ENCODE assay signal across 24 mouse cellular contexts in genomic region chr8:64136593-64136992, GRCm38 (mm10).
DNase-seq lines count a peak whose midpoint lies in the region; ATAC-seq and TF ChIP-seq lines count a peak whose summit lies in the region.
"Had no signal": no experiment of that assay in that cellular context is flagged by ENCODE, and none has a peak within 500 bp of the region (broad histone marks: within the 10 kb centered on the region; RNA-seq: fewer than 3 reads in every experiment).

No protein-coding gene starts in this region.

- H3K36me3 ChIP-seq in forebrain, embryonic 12.5 days (replicated peaks), result no peaks in the 10 kb centered on the region
- H3K36me3 ChIP-seq in kidney, embryonic 16.5 days (ENCODE audit: insufficient read depth, low read length), result no peaks in the 10 kb centered on the region
- H3K36me3 ChIP-seq: embryonic facial prominence, embryonic 13.5 days; intestine, embryonic 15.5 days; liver, embryonic 12.5 days; midbrain, embryonic 10.5 days had no signal

- H3K9ac ChIP-seq in forebrain, embryonic 12.5 days, result no peak overlapping the region
- H3K9ac ChIP-seq in kidney, embryonic 16.5 days (replicated peaks; ENCODE audit: low read length), result no peak overlapping the region
- H3K9ac ChIP-seq: embryonic facial prominence, embryonic 13.5 days; hindbrain, embryonic 14.5 days; intestine, embryonic 15.5 days; liver, embryonic 12.5 days; lung, embryonic 14.5 days had no signal

- no peak for TF ChIP-seq CTCF in cerebellum, adult 2 months (IDR thresholded peaks at IDR 0.05; ENCODE audit: borderline replicate concordance, insufficient read depth, low read depth, low read length)

- 50% methylated on average over 1 of the region's 1 CpGs for WGBS in cerebellum, adult 2 months
- 74% methylated on average over 1 of the region's 1 CpGs for WGBS in forebrain, embryonic 12.5 days
- WGBS in kidney, embryonic 16.5 days, result 84% methylated on average over 1 of the region's 1 CpGs

- no peaks in the 10 kb centered on the region for H3K9me3 ChIP-seq in forebrain, embryonic 12.5 days
- H3K9me3 ChIP-seq in kidney, embryonic 16.5 days (ENCODE audit: low read length), result no peaks in the 10 kb centered on the region
- H3K9me3 ChIP-seq: embryonic facial prominence, embryonic 13.5 days; intestine, embryonic 15.5 days; liver, embryonic 12.5 days; midbrain, embryonic 10.5 days had no signal

- no peak overlapping the region for H3K4me3 ChIP-seq in cerebellum, adult 2 months (replicated peaks; ENCODE audit: insufficient read depth, low read depth, low read length)
- H3K4me3 ChIP-seq in forebrain, embryonic 12.5 days (replicated peaks), result no peak overlapping the region
- no peak overlapping the region for H3K4me3 ChIP-seq in kidney, embryonic 16.5 days (ENCODE audit: low read length)
- H3K4me3 ChIP-seq: embryonic facial prominence, embryonic 13.5 days; intestine, embryonic 15.5 days; liver, embryonic 12.5 days; midbrain, embryonic 10.5 days had no signal

- no peak overlapping the region for H3K4me2 ChIP-seq in forebrain, embryonic 12.5 days
- H3K4me2 ChIP-seq in kidney, embryonic 16.5 days (replicated peaks; ENCODE audit: low read depth, low read length), result no peak overlapping the region
- H3K4me2 ChIP-seq: embryonic facial prominence, embryonic 13.5 days; hindbrain, embryonic 14.5 days; intestine, embryonic 15.5 days; liver, embryonic 12.5 days; lung, embryonic 14.5 days had no signal

- H3K4me1 ChIP-seq in cerebellum, adult 2 months (ENCODE audit: control insufficient read depth, insufficient read depth, low read length), result no peaks in the 10 kb centered on the region
- no peaks in the 10 kb centered on the region for H3K4me1 ChIP-seq in forebrain, embryonic 12.5 days
- no peaks in the 10 kb centered on the region for H3K4me1 ChIP-seq in kidney, embryonic 16.5 days (ENCODE audit: insufficient read depth, low read length)
- H3K4me1 ChIP-seq: embryonic facial prominence, embryonic 13.5 days; intestine, embryonic 15.5 days; liver, embryonic 12.5 days; midbrain, embryonic 10.5 days had no signal

- no peak for TF ChIP-seq POLR2A in cerebellum, adult 2 months (IDR thresholded peaks at IDR 0.05; ENCODE audit: borderline replicate concordance, insufficient read depth, low read length)

- no peak for ATAC-seq in forebrain, embryonic 12.5 days (ENCODE audit: low FRiP score)
- no peak for ATAC-seq in kidney, embryonic 16.5 days (ENCODE audit: low FRiP score, low TSS enrichment)
- ATAC-seq: forebrain, embryonic 16.5 days; intestine, embryonic 15.5 days; liver, embryonic 12.5 days had no signal

- no peak for DNase-seq in cerebellum, adult 2 months
- DNase-seq in cerebellum, postnatal 36 days, result no peak
- DNase-seq in right cerebral cortex, adult 18-20 months, result peak; percentile 17
- DNase-seq in right cerebral cortex, postnatal 4 days, result no peak
- peak; percentile 18 to 32 for DNase-seq in right cerebral cortex, postnatal 10 days (ENCODE audit: low spot score in 2 of 2)
- DNase-seq: cerebellum, adult 8-10 months; gastrocnemius, postnatal 14 days; heart, adult 18-20 months; heart, postnatal 36 days; kidney, postnatal 4 days; lung, embryonic 14.5 days; lung, postnatal 4 days; retina, postnatal 1 day; thymus, adult 18-20 months; thymus, postnatal 4 days had no signal

- H3K27me3 ChIP-seq in cerebellum, adult 2 months (ENCODE audit: control insufficient read depth, insufficient read depth, low read length), result no peaks in the 10 kb centered on the region
- H3K27me3 ChIP-seq in forebrain, embryonic 12.5 days, result no peaks in the 10 kb centered on the region
- H3K27me3 ChIP-seq in kidney, embryonic 16.5 days (ENCODE audit: insufficient read depth, low read length), result no peaks in the 10 kb centered on the region
- H3K27me3 ChIP-seq: CH12.LX; embryonic facial prominence, embryonic 13.5 days; intestine, embryonic 15.5 days; liver, embryonic 12.5 days had no signal

- 0 out of 2 replicates have a peak overlapping the region, but pooled peaks have one; percentile 30 for H3K27ac ChIP-seq in cerebellum, adult 2 months (ENCODE audit: insufficient read depth, low read length)
- no peak overlapping the region for H3K27ac ChIP-seq in forebrain, embryonic 12.5 days
- no peak overlapping the region for H3K27ac ChIP-seq in kidney, embryonic 16.5 days (ENCODE audit: low read length)
- H3K27ac ChIP-seq: embryonic facial prominence, embryonic 13.5 days; hindbrain, embryonic 14.5 days; intestine, embryonic 15.5 days; liver, embryonic 12.5 days; midbrain, embryonic 10.5 days had no signal

Comparison
In these comparisons a context has a peak if more than half of its experiments do, and no peak if none do; other contexts are left out.
1. DNase-seq: peak in right cerebral cortex, adult 18-20 months (single experiment) and right cerebral cortex, postnatal 10 days (2 of 2); none in cerebellum, adult 2 months (0 of 2), cerebellum, postnatal 36 days (0 of 2) and right cerebral cortex, postnatal 4 days (single experiment).